Mouse (Mus musculus) stomach, postnatal 0 days (tissue): Measurements from ENCODE around the gene Pde8a.

Experiments used
- CTCF ChIP-seq: IDR thresholded peaks from 2 replicates; pipeline ENCODE4 v1.5.1; 2016; ENCODE audit warnings: antibody characterized with exemption, low read depth, mild to moderate bottlenecking, moderate library complexity
- EP300 ChIP-seq: optimal IDR thresholded peaks from 2 replicates; pipeline ENCODE3; 2016; ENCODE audit warnings: antibody characterized with exemption

GRCm38 (mm10) chr7:81212261-81212681 lies 1.1 kb upstream of the Pde8a start:
- TF ChIP-seq CTCF: no peak
- TF ChIP-seq EP300: no peak
